In the genomic region with DNA sequence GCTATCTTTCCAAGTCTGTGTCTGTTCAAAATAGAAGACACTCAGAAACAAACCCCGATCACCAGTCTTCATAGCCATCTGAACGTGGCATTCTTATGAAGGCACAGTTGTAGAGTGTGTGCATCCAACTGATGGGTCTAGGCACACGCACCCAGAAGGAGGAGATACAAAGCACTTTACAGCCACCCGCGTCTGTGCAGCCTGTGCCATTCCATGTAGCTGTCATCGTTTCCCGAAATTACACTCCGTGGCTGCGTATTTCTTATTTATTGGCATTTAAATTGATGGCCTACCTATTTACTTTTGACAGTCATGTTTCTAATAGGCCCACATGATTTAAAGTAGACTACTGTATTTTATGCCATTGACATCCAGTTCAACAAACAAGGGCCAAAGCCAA, we compare ENCODE assay signal across 17 mouse cellular contexts. TPM values are rescaled to one million over a fixed set of nuclear protein-coding genes. Genes with fewer than 3 reads are reported as not detected.
A peak's percentile ranks its signal among the peaks of the same experiment; 100 is the strongest.
DNase-seq lines count a peak whose midpoint lies in the region; ATAC-seq and TF ChIP-seq lines count a peak whose summit lies in the region.
"Had no signal": no experiment of that assay in that cellular context is flagged by ENCODE, and none has a peak within 500 bp of the region (broad histone marks: within the 10 kb centered on the region; RNA-seq: fewer than 3 reads in every experiment).

No protein-coding gene starts in this region.

- WGBS in hindbrain, embryonic 11.5 days, result 79% methylated on average over 9 of the region's 9 CpGs
- WGBS in midbrain, embryonic 14.5 days, result 68% methylated on average over 9 of the region's 9 CpGs

- TF ChIP-seq POLR2A in cortical plate, adult 2 months (IDR thresholded peaks at IDR 0.05; ENCODE audit: extremely low read depth, insufficient read depth, low read length), result peak; percentile 59; the same call in 1 of the 2 replicates

- no peaks in the 10 kb centered on the region for H3K27me3 ChIP-seq in hindbrain, embryonic 11.5 days (ENCODE audit: control insufficient read depth, insufficient read depth, low read length)
- H3K27me3 ChIP-seq in midbrain, embryonic 14.5 days (ENCODE audit: control insufficient read depth, insufficient read depth, low read length), result no peaks in the 10 kb centered on the region

- peak overlapping the region; percentile 84 for H3K4me3 ChIP-seq in cortical plate, adult 2 months (ENCODE audit: insufficient read depth, low read length)
- peak overlapping the region; percentile 62 for H3K4me3 ChIP-seq in hindbrain, embryonic 11.5 days (ENCODE audit: low read depth, low read length)
- H3K4me3 ChIP-seq in midbrain, embryonic 14.5 days (replicated peaks; ENCODE audit: low read depth, low read length), result peak overlapping the region; percentile 76
- H3K4me3 ChIP-seq: erythroblast, embryonic 14.5 days; heart, embryonic 15.5 days had no signal

- H3K9ac ChIP-seq in hindbrain, embryonic 11.5 days (ENCODE audit: low read depth, low read length), result peak overlapping the region; percentile 93
- peak overlapping the region; percentile 92 for H3K9ac ChIP-seq in midbrain, embryonic 14.5 days (replicated peaks; ENCODE audit: low read length)
- H3K9ac ChIP-seq: heart, embryonic 15.5 days had no signal

- no peak overlapping the region for H3K27ac ChIP-seq in cortical plate, adult 2 months (ENCODE audit: insufficient read depth, low read length)
- 0 out of 2 replicates have a peak overlapping the region, but pooled peaks have one; percentile 87 for H3K27ac ChIP-seq in hindbrain, embryonic 11.5 days (ENCODE audit: low read depth, low read length)
- peak overlapping the region; percentile 98 for H3K27ac ChIP-seq in midbrain, embryonic 14.5 days (replicated peaks; ENCODE audit: low read depth, low read length)
- H3K27ac ChIP-seq: heart, embryonic 15.5 days had no signal

- peak; percentile 71 for DNase-seq in brain, adult 2 months (ENCODE audit: low read depth, low spot score)
- peak; percentile 29 for DNase-seq in hindbrain, embryonic 11.5 days (ENCODE audit: low spot score)
- peak; percentile 64 for DNase-seq in midbrain, embryonic 14.5 days
- DNase-seq in heart, postnatal 36 days, result no peak
- DNase-seq in ovary, postnatal 10 days (ENCODE audit: low spot score), result no peak
- DNase-seq: adrenal gland, adult 8-10 months; gastrocnemius, postnatal 36 days; kidney, postnatal 36 days; thymus, postnatal 25 days had no signal

- peak overlapping the region; percentile 51 for H3K4me2 ChIP-seq in hindbrain, embryonic 11.5 days (replicated peaks; ENCODE audit: low read depth, low read length)
- H3K4me2 ChIP-seq in midbrain, embryonic 14.5 days (ENCODE audit: low read length), result peak overlapping the region; percentile 81
- H3K4me2 ChIP-seq: liver, embryonic 11.5 days had no signal

- no peaks in the 10 kb centered on the region for H3K36me3 ChIP-seq in hindbrain, embryonic 11.5 days (ENCODE audit: control insufficient read depth, insufficient read depth, low read length)
- peaks cover 8% of the 10 kb centered on the region; the same call in 1 of the 2 replicates for H3K36me3 ChIP-seq in midbrain, embryonic 14.5 days (ENCODE audit: control insufficient read depth, insufficient read depth, low read length)
- H3K36me3 ChIP-seq: heart, embryonic 15.5 days had no signal

- no peak for TF ChIP-seq CTCF in cortical plate, adult 2 months (IDR thresholded peaks at IDR 0.05; ENCODE audit: extremely low read depth, insufficient read depth, low read length)

- H3K4me1 ChIP-seq in cortical plate, adult 2 months (ENCODE audit: control insufficient read depth, insufficient read depth, low read length), result peaks cover 13% of the 10 kb centered on the region
- no peaks in the 10 kb centered on the region for H3K4me1 ChIP-seq in hindbrain, embryonic 11.5 days (replicated peaks; ENCODE audit: control insufficient read depth, insufficient read depth, low read length)
- H3K4me1 ChIP-seq in midbrain, embryonic 14.5 days (ENCODE audit: control insufficient read depth, insufficient read depth, low read length), result peaks cover 54% of the 10 kb centered on the region

- intact Hi-C loops in heart, postnatal 36 days (cut with DNase I), result no loop called here

- ATAC-seq in hindbrain, embryonic 11.5 days (ENCODE audit: low FRiP score), result no peak
- ATAC-seq in midbrain, embryonic 14.5 days (ENCODE audit: low FRiP score, low TSS enrichment), result no peak
- no peak for ATAC-seq in frontal cortex, adult (ENCODE audit: low TSS enrichment)
- ATAC-seq: intestine, embryonic 16.5 days had no signal

- H3K9me3 ChIP-seq in hindbrain, embryonic 11.5 days (ENCODE audit: control insufficient read depth, low read length), result no peaks in the 10 kb centered on the region
- no peaks in the 10 kb centered on the region for H3K9me3 ChIP-seq in midbrain, embryonic 14.5 days (ENCODE audit: control insufficient read depth, low read length)
- H3K9me3 ChIP-seq: heart, embryonic 15.5 days had no signal

RNA-seq across cellular contexts. Expression of a gene that starts 50.1 kb away (rescaled TPM):
- not detected in 2 replicates for polyA plus RNA-seq in cortical plate, adult 2 months (2012; rRNA removed)
- not detected in 2 replicates for polyA plus RNA-seq in hindbrain, embryonic 11.5 days (2014; fragmentation: Nextera tagmentation; extraction: Ambion mirVana)
- 0.08 and 0.11 TPM in 2 replicates for polyA plus RNA-seq in midbrain, embryonic 14.5 days (2014; fragmentation: Nextera tagmentation; extraction: Ambion mirVana)
- total RNA-seq in heart, postnatal 36 days (2021), result not detected
- total RNA-seq: adrenal gland, adult 8-10 months; gastrocnemius, postnatal 36 days; left cerebral cortex, postnatal 14 days had no signal
- polyA plus RNA-seq: erythroblast, embryonic 14.5 days; heart, embryonic 15.5 days; intestine, embryonic 16.5 days; liver, embryonic 11.5 days; stomach, embryonic 14.5 days had no signal

Comparison
In these comparisons a context has a peak if more than half of its experiments do, and no peak if none do; other contexts are left out.
1. DNase-seq: peak in brain, adult 2 months (single experiment), hindbrain, embryonic 11.5 days (single experiment) and midbrain, embryonic 14.5 days (single experiment); none in heart, postnatal 36 days (0 of 2) and ovary, postnatal 10 days (single experiment).
2. Peak in every context shown above with its lines, with median percentiles within 50 percentile points of each other: H3K4me3 ChIP-seq.